Mouse (Mus musculus) adrenal gland, adult (tissue): Measurements from ENCODE around the gene Clmn.

ENCODE experiments used
- DNase-seq, 2 experiments: peaks; one replicate each; pipeline ENCODE4 v3.0.0; 2022 to 2023; ENCODE audit warnings: low spot score in 1 of 2; ENCODE audit not compliant: inconsistent age in 2 of 2

The Clmn gene

DNA sequence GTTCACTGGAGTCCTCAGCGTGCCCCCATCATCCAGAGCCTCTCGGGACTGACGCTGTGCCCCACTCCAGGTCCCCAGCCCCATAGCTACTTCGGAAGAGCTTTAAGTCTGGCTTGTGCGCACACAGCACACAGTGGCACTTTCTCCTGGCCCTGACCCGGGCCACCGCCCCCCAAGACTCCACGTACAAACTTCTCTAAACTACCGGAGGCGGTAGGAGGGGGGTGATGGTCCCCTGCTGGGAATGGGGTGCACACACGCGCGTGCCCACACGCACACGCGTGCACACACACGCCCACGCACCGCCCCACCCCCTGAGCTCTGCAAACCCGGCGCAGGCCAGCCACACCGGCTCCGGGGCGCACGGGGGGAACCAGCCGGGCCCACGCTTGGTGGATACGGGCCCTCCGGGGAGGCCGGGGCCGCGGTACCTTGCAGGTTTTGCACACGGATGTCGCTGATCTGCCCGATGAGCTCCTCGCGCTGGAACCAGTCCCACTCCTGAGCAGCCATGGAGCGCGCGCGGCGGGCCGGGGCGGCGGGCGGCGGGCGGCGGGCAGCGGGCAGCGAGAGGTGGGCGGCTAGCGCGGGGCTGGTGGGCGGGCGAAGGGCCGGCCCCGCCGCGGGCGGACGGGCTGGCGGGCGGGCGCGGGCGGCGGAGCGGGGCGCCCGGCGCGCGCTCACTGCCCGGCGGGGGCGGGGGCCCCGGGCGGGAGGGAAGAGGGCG is at the start of gene Clmn:
Gene Clmn, minus strand, starts transcription at position 638 of the 727 bp plus-strand sequence.
- peak; percentile 28 to 68 for DNase-seq

DNA sequence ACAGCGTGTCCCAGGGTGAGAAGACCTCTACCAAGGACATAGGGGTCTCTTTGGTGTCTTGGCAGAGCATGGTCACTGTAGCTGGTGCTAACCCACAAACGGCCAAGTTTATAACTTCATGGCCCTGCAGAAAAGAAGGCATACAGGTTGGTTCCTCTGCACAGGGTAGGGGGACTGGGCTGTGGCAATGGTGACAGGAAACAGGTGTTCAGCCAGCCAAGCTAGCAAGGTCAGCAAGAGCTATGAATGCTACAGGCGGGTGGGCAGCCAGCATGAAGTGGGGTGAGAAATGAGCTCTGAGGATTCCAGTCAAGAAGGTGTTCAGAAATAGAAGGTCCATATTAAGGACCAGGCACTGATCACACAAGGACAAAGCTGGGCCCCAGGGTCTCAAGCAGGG is 48.1 kb upstream of the Clmn start:
- DNase-seq: no peak

DNA sequence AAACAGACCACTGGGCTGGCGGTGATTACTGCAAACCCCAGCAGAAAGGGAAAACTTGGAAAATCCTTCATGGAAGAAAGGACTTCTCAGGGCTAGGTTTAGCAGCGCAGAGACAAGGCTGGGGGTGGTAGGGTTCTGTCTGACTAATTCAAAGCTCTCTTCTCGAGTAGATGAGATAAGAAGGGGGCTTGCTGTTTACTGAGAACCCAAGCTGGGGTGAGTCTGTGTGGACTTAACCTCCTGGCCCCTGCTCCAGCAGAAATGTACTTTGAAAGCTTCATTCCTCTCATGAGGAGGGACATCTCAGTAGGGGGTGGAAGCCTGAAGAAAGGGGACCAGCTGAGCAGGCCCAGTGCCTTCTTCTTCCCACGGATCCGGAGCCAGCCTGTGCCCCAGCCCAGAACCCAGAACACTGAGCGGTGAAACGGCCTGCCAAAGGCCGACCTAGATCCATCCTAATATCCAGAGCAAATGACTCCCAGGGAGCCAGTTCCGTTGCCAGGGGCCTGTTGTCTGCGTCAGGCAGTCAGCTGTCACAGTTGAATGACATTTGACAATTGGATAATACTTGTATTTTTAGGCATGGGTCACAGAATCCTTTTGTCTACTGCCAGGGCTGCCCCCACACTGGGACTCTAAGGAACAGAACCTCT is 47.5 kb upstream of the Clmn start:
- DNase-seq: no peak

DNA sequence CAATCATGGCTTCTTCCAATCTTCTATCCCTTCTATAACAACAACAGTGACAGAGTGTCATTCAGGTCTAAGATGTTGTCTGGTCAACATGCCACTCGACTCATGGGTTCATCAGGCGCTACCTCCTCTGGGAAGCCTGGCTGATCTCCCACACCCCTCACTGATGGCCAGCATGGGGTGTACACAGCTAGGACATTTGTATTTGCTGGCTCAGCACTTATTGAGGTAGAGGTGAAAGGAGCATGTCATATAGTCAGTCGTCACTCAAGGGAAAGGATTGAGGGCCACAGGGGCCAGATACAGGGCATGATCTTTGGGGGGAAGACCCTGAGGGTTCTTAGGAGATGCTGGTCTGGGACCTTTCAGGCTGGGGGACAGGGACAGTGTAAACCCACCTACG is 44.9 kb upstream of the Clmn start:
- DNase-seq: no peak

DNA sequence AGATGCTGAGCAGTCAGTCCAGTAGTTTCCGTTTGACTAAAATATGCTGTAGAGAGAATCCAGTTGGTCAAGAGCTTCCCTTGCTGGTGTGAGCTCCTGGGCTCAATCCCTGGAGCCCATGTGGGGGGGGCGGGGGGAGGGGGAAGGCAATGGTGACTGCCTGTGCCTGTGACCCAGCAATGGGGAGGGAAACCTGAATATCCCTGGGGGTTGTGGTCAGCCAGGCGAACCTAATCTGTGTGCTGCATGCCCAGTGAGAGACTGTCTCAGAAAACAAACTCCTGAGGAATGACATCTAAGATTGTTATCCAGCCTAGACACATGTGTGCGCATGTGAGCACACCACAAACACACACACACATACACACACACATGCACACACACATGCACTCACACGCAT is 44.1 kb upstream of the Clmn start:
- no peak for DNase-seq

DNA sequence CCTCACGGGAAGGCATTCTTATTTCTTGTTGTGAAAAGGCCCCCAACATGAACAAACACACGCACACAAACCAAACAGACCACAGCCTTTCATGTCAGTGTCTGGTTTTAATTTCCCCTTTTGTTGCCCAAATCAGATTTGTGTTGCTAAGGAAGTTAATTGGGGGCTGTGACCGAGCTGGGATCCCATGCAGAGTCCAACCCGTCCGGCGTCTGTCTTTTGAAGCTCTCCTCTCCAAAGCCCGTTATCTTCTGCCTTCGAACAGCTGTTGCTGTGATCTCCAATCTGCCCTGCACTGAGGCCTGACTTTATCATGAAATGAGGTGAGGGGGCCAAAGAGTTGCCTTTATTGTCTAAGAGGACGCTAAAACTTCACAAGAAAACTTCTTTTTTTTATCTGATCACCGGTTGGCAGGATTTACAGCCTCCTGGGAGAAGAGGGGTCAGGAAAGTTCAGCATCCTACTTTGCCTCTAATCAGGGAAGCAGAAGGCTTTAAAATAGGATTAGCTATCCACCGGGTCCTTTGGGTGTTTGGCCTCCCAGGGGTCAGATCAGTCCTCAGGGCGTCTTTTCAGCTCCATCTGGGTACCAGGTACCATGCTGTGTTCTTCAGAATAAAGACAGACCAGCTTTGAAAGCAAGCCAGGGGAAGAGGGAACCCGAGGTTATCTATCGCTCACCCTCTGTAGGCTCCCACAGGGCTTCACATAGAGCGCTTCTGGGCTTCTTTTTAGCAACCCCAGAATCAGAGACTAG is 43.3 kb upstream of the Clmn start:
- DNase-seq: peak in 1 of 2 experiments; percentile 41

DNA sequence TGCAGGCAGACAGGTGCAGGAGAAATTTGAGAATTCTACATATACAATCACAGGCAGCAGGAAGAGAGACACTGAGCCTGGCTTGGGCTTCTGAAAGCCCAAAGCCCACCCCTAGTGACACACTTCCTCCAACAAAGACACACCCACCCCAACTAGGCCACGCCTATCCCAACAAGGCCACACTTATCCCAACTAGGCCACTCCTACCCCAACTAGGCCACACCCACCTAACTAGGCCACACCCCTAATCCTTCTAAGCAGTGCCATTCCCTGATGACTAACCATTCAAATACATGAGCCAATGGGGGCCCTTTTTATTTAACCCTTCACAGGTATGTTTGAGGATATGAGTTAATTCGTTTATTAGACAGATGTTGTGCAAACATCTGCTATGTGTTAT is 42.3 kb upstream of the Clmn start:
- no peak for DNase-seq

DNA sequence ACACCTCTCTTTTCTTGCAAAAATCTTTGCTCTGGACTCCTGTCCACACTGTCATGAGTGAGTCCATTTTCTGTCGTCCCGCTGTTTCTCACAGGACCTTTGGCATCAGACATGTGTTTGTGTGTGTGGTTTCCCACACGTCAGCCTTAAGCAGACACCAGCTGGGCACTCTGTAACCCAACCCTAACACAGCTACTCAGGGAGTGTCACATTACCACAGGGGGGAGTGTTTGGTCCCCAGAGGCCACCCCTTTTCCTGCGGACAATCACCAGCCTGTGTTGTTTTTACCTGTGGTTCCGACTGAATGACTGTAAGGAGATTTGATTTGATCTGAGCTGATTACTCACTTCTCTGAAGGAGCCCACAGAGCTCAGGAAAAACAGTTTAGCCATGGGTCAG is 39.3 kb upstream of the Clmn start:
- no peak for DNase-seq

DNA sequence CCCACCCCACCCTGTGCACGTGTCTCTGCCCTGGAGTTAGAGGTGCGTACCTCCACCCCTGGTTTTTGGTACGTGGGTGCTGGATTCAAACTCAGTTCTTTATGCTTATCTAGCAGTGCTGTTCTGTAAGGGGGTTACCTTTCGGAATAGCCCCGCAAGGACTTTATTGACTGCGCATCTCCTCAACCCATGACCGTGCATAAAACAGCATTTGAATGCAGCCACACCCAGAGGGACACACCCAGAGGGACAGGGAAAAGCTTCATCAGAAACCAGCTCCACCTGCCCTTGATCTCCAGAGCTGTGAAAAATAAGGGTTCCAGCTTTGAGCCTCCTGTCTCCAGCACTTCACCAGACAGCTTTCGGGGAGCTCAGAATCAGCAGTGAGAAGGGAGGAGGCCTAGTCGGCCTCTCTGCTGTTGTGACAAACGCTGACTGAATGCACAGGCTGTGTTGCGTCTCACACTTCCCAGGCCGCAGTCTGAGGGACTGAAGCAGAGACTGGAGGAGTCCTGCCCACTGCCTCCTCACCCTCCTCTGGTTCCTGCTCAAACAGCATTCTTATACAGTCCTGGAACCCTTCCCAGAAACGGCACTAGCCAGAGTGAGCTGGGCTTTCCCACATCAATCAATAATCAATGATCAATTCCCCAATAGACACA is 37.6 kb upstream of the Clmn start:
- DNase-seq: no peak

DNA sequence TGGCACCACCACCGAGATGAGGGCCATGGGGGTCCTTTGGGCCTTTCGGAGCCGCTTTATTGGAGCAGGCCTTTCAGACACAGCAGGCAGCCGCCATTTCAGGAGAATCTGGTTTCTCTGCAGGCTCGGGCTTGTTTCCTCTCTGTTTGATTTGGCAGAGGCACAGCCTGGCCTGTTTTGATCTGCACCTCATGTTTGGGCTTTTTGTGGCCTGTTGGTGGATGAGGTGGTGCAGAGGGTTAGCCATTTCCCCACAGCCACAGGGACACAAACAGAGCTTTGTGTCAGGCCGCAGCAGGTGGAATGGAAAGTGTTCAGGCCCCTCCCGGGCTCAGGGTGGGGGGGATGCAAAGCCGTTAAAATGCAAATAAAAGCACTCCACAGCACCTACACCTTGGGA is 36.4 kb upstream of the Clmn start:
- DNase-seq: no peak

DNA sequence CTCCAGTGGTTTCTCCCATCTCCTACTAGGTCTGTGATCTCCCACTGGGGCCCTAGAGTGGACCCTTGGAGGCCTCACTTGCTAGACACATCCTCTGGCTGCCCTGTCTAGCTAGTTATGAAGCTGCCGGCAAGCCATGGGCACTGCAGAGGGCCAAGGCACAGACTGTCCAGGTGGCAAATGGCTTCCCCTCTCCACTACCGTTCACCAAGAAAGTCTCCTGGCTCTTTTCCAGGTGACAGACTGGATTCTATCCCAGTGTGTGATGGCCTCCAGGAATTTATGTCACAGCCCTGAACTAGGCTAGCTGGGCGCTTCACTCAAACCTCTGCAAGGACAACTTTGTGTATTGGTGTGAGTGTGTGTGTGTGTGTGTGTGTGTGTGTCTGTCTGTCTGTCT is 35.0 kb upstream of the Clmn start:
- DNase-seq: peak; percentile 25 to 86

DNA sequence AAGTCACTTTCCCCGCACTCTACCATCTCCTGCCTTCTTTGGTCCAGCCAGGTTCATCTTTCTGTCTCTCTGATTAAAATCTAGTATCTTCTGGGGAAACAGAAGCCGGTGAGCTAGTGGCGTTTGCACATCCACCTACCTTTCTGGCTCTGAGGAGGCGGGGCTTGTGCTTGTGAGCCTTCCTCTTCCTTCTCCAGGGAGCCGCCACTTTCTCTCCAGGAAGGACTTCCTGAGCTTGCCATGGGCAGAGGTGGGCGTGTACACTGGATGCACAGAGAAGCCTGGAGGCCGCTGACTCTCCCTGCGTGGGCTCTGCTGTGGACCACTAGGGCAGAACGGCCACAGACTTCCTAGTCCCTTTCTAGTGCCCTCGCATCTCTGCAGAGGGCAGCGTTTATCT is 34.3 kb upstream of the Clmn start:
- peak in 1 of 2 experiments; percentile 32 for DNase-seq

DNA sequence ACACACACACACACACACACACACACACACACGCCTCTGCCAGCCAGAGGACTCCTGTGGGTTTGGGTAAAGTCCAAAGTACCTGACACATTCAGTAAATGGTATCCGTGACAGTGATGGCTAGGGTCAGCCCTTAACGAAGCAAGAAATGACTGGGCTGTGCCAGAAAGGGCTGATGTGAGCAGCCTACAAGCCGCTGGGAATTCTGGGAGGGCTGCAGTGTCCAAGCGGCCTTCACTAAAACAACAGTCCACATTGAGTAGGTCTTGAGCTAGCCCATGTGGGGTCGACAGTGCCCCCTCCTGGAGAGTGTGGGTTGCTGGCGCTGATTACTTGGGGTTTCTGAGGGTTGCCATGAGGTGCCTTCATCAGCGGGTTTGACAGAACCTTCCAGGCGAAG is 33.8 kb upstream of the Clmn start:
- peak in 1 of 2 experiments; percentile 43 for DNase-seq

DNA sequence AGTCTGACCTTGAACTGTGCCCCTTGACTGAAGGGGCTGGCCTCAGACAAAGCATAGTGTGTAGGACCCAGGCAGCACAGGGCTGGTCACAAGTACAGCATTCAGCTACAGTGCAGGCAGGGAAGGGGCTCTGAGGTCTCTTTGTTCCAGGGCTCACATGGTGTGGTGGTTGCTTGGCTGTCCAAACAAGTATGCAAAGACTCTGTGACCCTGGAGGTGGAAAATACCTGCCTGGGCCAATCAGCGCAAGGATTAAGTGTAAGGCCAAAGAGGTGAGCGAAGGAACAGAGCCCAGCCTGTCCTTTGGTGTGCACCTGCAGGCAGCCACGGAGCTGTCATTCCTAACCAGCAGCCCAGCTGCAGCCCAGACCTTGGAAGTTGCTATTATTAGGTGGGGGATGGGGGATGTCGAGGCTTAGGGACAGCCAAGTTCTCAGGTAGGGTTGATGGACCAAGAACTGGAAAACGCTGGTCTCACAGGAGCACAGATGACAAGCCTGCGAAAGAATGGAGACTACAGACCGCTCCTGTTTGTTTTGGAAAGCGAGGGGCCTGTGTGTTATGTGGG is 32.3 kb upstream of the Clmn start:
- no peak for DNase-seq

DNA sequence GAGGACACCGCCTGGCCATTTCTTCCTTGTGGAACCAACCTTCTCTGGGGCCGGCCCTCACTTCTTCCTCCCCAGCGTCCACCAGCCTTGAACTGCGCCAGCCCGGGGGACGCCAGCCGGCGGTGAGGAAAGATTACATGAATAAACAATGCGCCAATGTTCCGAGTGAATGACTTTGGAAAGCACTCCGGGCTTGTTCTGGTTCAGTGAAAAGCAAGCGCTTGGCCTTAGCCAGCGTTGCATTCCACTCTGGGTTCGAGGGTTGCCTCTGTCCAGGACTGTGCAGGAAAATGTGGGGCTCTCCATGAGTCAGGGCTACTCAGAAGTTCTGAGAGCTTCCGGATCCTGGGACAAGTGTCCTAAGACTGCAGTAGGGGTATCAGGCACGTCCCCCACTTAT is 31.8 kb upstream of the Clmn start:
- peak in 1 of 2 experiments; percentile 36 for DNase-seq

DNA sequence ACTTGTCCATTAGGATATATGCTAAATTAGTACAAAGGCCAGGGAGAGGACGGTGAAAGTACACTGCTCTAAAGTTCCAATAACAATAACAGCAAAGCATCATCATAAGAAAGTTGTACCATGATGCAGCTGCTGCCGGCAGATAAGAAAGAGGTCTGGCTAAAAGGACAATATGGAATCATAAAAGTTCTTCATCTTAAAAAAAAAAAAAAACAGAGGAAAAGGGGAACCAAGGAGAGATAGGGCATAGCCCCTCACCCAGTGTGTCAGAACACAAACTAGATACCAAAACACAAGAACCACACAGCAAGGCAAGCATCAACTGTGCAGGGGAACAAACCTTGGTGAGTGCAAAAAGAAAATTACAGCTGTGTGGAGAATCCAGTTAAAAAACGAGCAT is 27.4 kb upstream of the Clmn start:
- no peak for DNase-seq

DNA sequence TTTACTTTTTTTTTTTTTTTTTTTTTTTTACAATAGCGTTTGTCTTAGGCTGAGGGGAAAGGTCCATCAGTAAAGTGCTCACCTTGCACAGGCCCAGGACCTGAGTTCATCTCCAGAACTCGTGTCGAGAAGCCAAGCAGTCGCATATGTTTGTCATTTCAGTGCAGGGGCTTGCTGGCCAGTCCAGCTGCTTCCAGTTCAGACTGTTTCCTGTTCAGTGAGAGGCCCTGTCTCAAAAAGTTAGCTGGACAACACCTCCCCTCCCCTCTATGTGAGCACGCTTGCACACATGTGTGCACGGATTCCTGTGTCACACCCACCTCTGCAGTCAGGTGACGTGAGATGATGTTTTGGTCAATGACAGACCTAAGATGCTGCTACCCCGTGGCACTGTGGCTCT is 25.2 kb upstream of the Clmn start:
- no peak for DNase-seq

DNA sequence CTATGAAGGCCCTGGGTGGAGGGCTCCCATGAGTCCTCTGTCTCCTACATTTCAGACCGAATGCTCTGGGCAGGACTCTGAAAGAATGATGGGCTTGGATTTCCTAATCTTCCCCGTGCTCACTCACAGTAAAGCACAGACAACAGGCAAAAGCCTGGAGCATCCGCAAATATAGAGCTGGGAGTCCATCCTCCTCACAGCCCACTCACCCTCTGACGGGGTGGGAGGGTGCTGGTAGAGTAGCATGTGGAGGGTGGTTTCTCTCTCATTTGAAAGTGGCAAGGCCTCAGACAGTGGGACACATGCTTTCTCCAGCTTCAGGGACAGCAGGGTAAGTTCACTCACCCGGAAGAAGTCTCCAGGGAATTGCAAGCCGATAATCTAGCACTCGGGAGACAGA is 21.2 kb upstream of the Clmn start:
- DNase-seq: no peak

DNA sequence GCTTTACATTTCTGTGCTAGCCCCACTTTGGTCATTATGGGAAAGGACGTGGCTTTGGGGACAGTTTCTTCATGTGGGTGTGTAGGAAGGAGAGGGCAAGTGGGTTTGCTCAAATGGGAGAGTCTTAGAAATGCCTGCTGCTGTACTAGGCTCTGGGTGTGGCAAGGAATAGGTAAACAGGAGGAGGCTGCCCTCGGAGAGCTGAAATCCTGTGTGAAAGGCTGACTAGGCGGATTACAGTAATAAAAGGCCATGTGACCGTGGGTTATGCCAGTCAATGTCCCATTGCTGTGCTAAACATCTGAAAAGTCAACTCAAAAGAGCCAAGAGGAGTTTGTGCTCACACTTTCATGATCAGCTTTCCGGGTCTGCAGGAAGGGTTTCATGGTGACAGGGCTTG is 17.7 kb upstream of the Clmn start:
- DNase-seq: no peak

DNA sequence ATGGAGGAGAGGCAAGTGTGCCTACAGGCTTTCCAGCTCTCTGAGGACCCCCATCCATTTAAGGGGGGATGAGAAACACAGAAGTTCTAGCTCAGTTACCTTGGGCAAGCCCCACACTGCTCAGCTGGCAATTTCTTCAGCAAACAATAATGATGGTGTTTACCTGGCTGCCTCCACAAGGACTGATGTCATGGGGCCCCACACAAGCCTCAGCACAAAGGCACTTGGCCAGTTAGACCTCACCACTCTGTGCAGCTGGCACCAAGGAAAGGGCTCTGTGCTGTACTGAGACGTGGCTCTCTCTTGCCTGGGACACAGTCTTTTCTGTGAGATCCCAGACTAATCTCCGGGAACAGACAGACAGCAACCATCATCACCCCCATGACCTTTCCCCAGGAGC is 17.2 kb upstream of the Clmn start:
- DNase-seq: no peak

DNA sequence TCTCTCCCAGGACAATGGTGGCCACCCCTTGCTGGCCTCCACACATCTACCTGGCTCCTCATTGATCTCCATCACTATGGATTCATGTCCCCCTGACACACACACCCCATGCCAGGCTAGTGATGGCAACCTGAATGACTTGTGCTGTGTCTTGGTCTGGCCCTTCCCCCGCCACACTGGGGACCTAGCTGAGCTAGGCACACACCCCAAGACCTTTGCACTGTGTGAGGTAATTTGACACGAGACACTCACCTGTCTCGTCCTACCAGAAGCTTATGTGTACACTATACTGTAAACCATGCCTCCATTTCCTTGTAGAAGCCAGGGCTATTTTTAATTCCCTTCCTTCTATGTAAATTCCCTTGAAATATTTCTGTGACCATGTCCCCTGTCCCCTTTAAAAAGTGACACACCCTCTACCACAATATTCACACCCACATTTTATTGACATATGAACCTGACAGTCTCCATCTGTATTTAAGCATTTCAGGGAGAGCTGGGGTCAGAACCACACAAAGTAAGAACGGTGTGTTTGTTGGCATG is 16.7 kb upstream of the Clmn start:
- no peak for DNase-seq
